Mouse (Mus musculus) kidney, postnatal 0 days (tissue): ENCODE measurements at regions not wholly inside any gene's neighbourhood (a gene's known extent, or its start where the extent isn't known, plus 50 kb on each side); places are given as distances from the start of the nearest gene placed in this dataset.

ENCODE experiments used
- ATAC-seq: fragments of 200-750 bp; cut with Nextera tagmentation; replicated peaks from 2 replicates; pipeline ENCODE4 v1.8.0; 2017; ENCODE audit warnings: low read depth, moderate number of reproducible peaks, moderate TSS enrichment, moderate library complexity; ENCODE audit not compliant: low FRiP score
- DNase-seq: peaks from one replicate; pipeline ENCODE4 v3.0.0-alpha.2; 2016; ENCODE audit warnings: low spot score
- H3K27ac ChIP-seq: fragments of 300-500 bp; sonication (generic); 2 replicates; pipeline ENCODE4 v1.5.1; 2014; ENCODE audit warnings: mild to moderate bottlenecking
- H3K27me3 ChIP-seq: fragments of 300-500 bp; sonication (generic); 2 replicates; pipeline ENCODE4 v1.6.1; 2014; ENCODE audit warnings: low read length, mixed read lengths; ENCODE audit not compliant: insufficient read depth
- H3K36me3 ChIP-seq: fragments of 300-500 bp; sonication (generic); 2 replicates; pipeline ENCODE4 v1.6.1; 2014; ENCODE audit warnings: low read length, mixed read lengths; ENCODE audit not compliant: insufficient read depth
- H3K4me1 ChIP-seq: fragments of 300-500 bp; sonication (generic); replicated peaks from 2 replicates; pipeline ENCODE4 v1.6.1; 2014; ENCODE audit warnings: antibody characterized with exemption, low read length, mixed read lengths; ENCODE audit not compliant: insufficient read depth
- H3K4me2 ChIP-seq: fragments of 300-500 bp; sonication (generic); 2 replicates; pipeline ENCODE4 v1.6.1; 2014; ENCODE audit warnings: mild to moderate bottlenecking, low read length, moderate library complexity, mixed read lengths
- H3K4me3 ChIP-seq: fragments of 300-500 bp; sonication (generic); replicated peaks from 2 replicates; pipeline ENCODE4 v1.5.1; 2014; ENCODE audit warnings: low read depth, low read length
- H3K9ac ChIP-seq: fragments of 300-500 bp; sonication (generic); 2 replicates; pipeline ENCODE4 v1.6.1; 2014; ENCODE audit warnings: low read depth, low read length
- H3K9me3 ChIP-seq: fragments of 300-500 bp; sonication (generic); replicated peaks from 2 replicates; pipeline ENCODE4 v1.6.1; 2016; ENCODE audit warnings: low read length, inconsistent platforms, mixed read lengths
- CTCF ChIP-seq: IDR thresholded peaks from 2 replicates; pipeline ENCODE4 v1.5.1; 2016; ENCODE audit warnings: antibody characterized with exemption, low read depth, mild to moderate bottlenecking, moderate library complexity
- WGBS: fragments of 180-500 bp; shearing (Covaris S2); extraction: QIAGEN DNeasy Blood & Tissue Kit; methylation state at CpG from one replicate; pipeline ENCODE4 v1.1.7; 2014; 5-methylcytosine and 5-hydroxymethylcytosine counted together

GRCm38 (mm10) chr2:178630511-178630910 is 200.2 kb downstream of the Cdh26 start:
- no peak for TF ChIP-seq CTCF
- Histone ChIP-seq H3K9me3 (no peaks in the 10 kb centered on the region), H3K9ac (no peak overlapping the region), H3K4me3 (no peak overlapping the region), H3K36me3 (no peaks in the 10 kb centered on the region), H3K4me1 (peaks cover 18% of the 10 kb centered on the region; the same call in 1 of the 2 replicates), H3K27ac (no peak overlapping the region), H3K4me2 (no peak overlapping the region), H3K27me3 (no peaks in the 10 kb centered on the region)
- ATAC-seq (no peak), DNase-seq (peak; percentile 53)
- WGBS: 44% methylated on average over 12 of the region's 12 CpGs

- no peak for TF ChIP-seq CTCF
- H3K9ac ChIP-seq: no peak overlapping the region
- ATAC-seq: peak; percentile 25
- H3K36me3 ChIP-seq: no peaks in the 10 kb centered on the region
- H3K27me3 ChIP-seq: no peaks in the 10 kb centered on the region
- H3K9me3 ChIP-seq: no peaks in the 10 kb centered on the region
- no peak for DNase-seq
- H3K4me2 ChIP-seq: no peak overlapping the region
- H3K27ac ChIP-seq: no peak overlapping the region
- no peak overlapping the region for H3K4me3 ChIP-seq
- H3K4me1 ChIP-seq: peaks cover 18% of the 10 kb centered on the region; the same call in 1 of the 2 replicates
- WGBS: 21% methylated on average over 3 of the region's 3 CpGs
Measured at GRCm38 (mm10) chr2:178631336-178631735, 201.0 kb downstream of the Cdh26 start.

GRCm38 (mm10) chr2:178631966-178632365 is 201.6 kb downstream of the Cdh26 start:
- DNase-seq (no peak), ATAC-seq (no peak)
- Histone ChIP-seq H3K36me3 (no peaks in the 10 kb centered on the region), H3K9me3 (no peaks in the 10 kb centered on the region), H3K9ac (no peak overlapping the region), H3K27me3 (no peaks in the 10 kb centered on the region), H3K4me1 (peaks cover 18% of the 10 kb centered on the region; the same call in 1 of the 2 replicates), H3K4me3 (no peak overlapping the region), H3K27ac (no peak overlapping the region), H3K4me2 (no peak overlapping the region)
- no peak for TF ChIP-seq CTCF
- 60% methylated on average over 12 of the region's 12 CpGs for WGBS

GRCm38 (mm10) chr2:178632831-178633585 is 202.7 kb downstream of the Cdh26 start:
- no peak overlapping the region for H3K4me3 ChIP-seq
- DNase-seq (no peak), ATAC-seq (no peak)
- WGBS: 87% methylated on average over 13 of the region's 13 CpGs
- H3K9ac ChIP-seq: no peak overlapping the region
- no peak overlapping the region for H3K4me2 ChIP-seq
- no peak for TF ChIP-seq CTCF
- no peaks in the 10 kb centered on the region for H3K9me3 ChIP-seq
- no peaks in the 10 kb centered on the region for H3K27me3 ChIP-seq
- H3K27ac ChIP-seq: no peak overlapping the region
- H3K4me1 ChIP-seq: peaks cover 9% of the 10 kb centered on the region; the same call in 1 of the 2 replicates
- H3K36me3 ChIP-seq: no peaks in the 10 kb centered on the region

GRCm38 (mm10) chr2:178634116-178634515 is 203.8 kb downstream of the Cdh26 start:
- ATAC-seq (no peak), DNase-seq (no peak)
- no peaks in the 10 kb centered on the region for H3K36me3 ChIP-seq
- H3K27me3 ChIP-seq: no peaks in the 10 kb centered on the region
- H3K27ac ChIP-seq: no peak overlapping the region
- WGBS: 44% methylated on average over 10 of the region's 10 CpGs
- no peak overlapping the region for H3K4me3 ChIP-seq
- TF ChIP-seq CTCF: no peak
- no peak overlapping the region for H3K4me2 ChIP-seq
- H3K9ac ChIP-seq: no peak overlapping the region
- H3K4me1 ChIP-seq: 0 out of 2 replicates have a peak, but pooled peaks cover 6% of the 10 kb centered on the region
- H3K9me3 ChIP-seq: no peaks in the 10 kb centered on the region

- ATAC-seq: 0 out of 2 replicates have a peak, but pooled peaks have one; percentile 26
Measured at GRCm38 (mm10) chr2:178635685-178636084, 205.4 kb downstream of the Cdh26 start.

More at GRCm38 (mm10) chr2:178635685-178636084, 205.4 kb downstream of the Cdh26 start:
- Histone ChIP-seq H3K9me3 (no peaks in the 10 kb centered on the region), H3K9ac (no peak overlapping the region), H3K4me1 (0 out of 2 replicates have a peak, but pooled peaks cover 6% of the 10 kb centered on the region), H3K4me2 (no peak overlapping the region), H3K36me3 (no peaks in the 10 kb centered on the region), H3K27ac (no peak overlapping the region), H3K27me3 (no peaks in the 10 kb centered on the region), H3K4me3 (no peak overlapping the region)
- no peak for TF ChIP-seq CTCF
- no peak for DNase-seq
- WGBS: 45% methylated on average over 4 of the region's 4 CpGs
